In genomic region chr13:92402063-92402462, GRCm38 (mm10) we compare ENCODE assay signal across 20 mouse cellular contexts. TPM values are rescaled to one million over a fixed set of nuclear protein-coding genes. Genes with fewer than 3 reads are reported as not detected.
DNase-seq lines count a peak whose midpoint lies in the region; ATAC-seq and TF ChIP-seq lines count a peak whose summit lies in the region.
"Had no signal": no experiment of that assay in that cellular context is flagged by ENCODE, and none has a peak within 500 bp of the region (broad histone marks: within the 10 kb centered on the region; RNA-seq: fewer than 3 reads in every experiment).

No protein-coding gene starts in this region.

- H3K9ac ChIP-seq in kidney, embryonic 16.5 days (replicated peaks; ENCODE audit: low read length), result no peak overlapping the region
- no peak overlapping the region for H3K9ac ChIP-seq in hindbrain, postnatal 0 days (replicated peaks; ENCODE audit: low read length)
- H3K9ac ChIP-seq: embryonic facial prominence, embryonic 13.5 days; forebrain, embryonic 15.5 days; limb, embryonic 15.5 days; liver, embryonic 15.5 days had no signal

- H3K4me2 ChIP-seq in kidney, embryonic 16.5 days (replicated peaks; ENCODE audit: low read depth, low read length), result no peak overlapping the region
- no peak overlapping the region for H3K4me2 ChIP-seq in hindbrain, postnatal 0 days (ENCODE audit: low read depth, low read length)
- H3K4me2 ChIP-seq: embryonic facial prominence, embryonic 13.5 days; forebrain, embryonic 15.5 days; limb, embryonic 15.5 days; liver, embryonic 15.5 days had no signal

- H3K4me1 ChIP-seq in kidney, embryonic 16.5 days (ENCODE audit: insufficient read depth, low read length), result no peaks in the 10 kb centered on the region
- H3K4me1 ChIP-seq in hindbrain, postnatal 0 days (ENCODE audit: insufficient read depth, low read length), result no peaks in the 10 kb centered on the region
- H3K4me1 ChIP-seq: embryonic facial prominence, embryonic 13.5 days; forebrain, embryonic 15.5 days; limb, embryonic 15.5 days; liver, embryonic 15.5 days had no signal

- TF ChIP-seq CTCF in hindbrain, postnatal 0 days (IDR thresholded peaks at IDR 0.05; ENCODE audit: low read depth), result no peak

- H3K27ac ChIP-seq in kidney, embryonic 16.5 days (ENCODE audit: low read length), result no peak overlapping the region
- no peak overlapping the region for H3K27ac ChIP-seq in hindbrain, postnatal 0 days
- H3K27ac ChIP-seq: embryonic facial prominence, embryonic 13.5 days; forebrain, embryonic 15.5 days; limb, embryonic 15.5 days; liver, embryonic 15.5 days had no signal

- no peak; the same call in 1 of the 2 replicates for ATAC-seq in kidney, embryonic 16.5 days (ENCODE audit: low FRiP score, low TSS enrichment)
- no peak for ATAC-seq in hindbrain, postnatal 0 days
- ATAC-seq: activated CD4-positive, CD25-positive, alpha-beta regulatory T cell, adult 4 months; forebrain, embryonic 15.5 days had no signal

- H3K4me3 ChIP-seq in kidney, embryonic 16.5 days (ENCODE audit: low read length), result no peak overlapping the region
- H3K4me3 ChIP-seq in hindbrain, postnatal 0 days (ENCODE audit: low read length), result no peak overlapping the region
- H3K4me3 ChIP-seq: embryonic facial prominence, embryonic 13.5 days; forebrain, embryonic 15.5 days; limb, embryonic 15.5 days; liver, embryonic 15.5 days had no signal

- no peaks in the 10 kb centered on the region for H3K9me3 ChIP-seq in kidney, embryonic 16.5 days (ENCODE audit: low read length)
- no peaks in the 10 kb centered on the region for H3K9me3 ChIP-seq in hindbrain, postnatal 0 days (ENCODE audit: low read length)
- H3K9me3 ChIP-seq: embryonic facial prominence, embryonic 13.5 days; forebrain, embryonic 15.5 days; limb, embryonic 15.5 days; liver, embryonic 15.5 days had no signal

- H3K36me3 ChIP-seq in kidney, embryonic 16.5 days (ENCODE audit: insufficient read depth, low read length), result no peaks in the 10 kb centered on the region
- H3K36me3 ChIP-seq in hindbrain, postnatal 0 days (ENCODE audit: insufficient read depth, low read length), result no peaks in the 10 kb centered on the region
- H3K36me3 ChIP-seq: embryonic facial prominence, embryonic 13.5 days; forebrain, embryonic 15.5 days; limb, embryonic 15.5 days; liver, embryonic 15.5 days had no signal

- DNase-seq in kidney, adult 18-20 months, result peak; percentile 7
- peak; percentile 39 for DNase-seq in ZHBTc4 (ENCODE audit: low read depth, low spot score)
- DNase-seq in kidney, adult 9 months, result peak; percentile 37
- DNase-seq in kidney, postnatal 4 days, result peak; percentile 19 to 42
- DNase-seq in hindbrain, postnatal 0 days (ENCODE audit: low spot score), result no peak
- DNase-seq in layer of hippocampus, adult 9-10 months (ENCODE audit: low spot score), result no peak
- DNase-seq: adrenal gland, postnatal 10 days; cerebellum, adult 18-20 months; gastrocnemius, postnatal 36 days; layer of hippocampus, postnatal 36 days; right cerebral cortex, postnatal 25 days had no signal

- 34% methylated on average over 2 of the region's 2 CpGs for WGBS in kidney, embryonic 16.5 days
- WGBS in hindbrain, postnatal 0 days, result 55% methylated on average over 2 of the region's 2 CpGs

- no peaks in the 10 kb centered on the region for H3K27me3 ChIP-seq in kidney, embryonic 16.5 days (ENCODE audit: insufficient read depth, low read length)
- no peaks in the 10 kb centered on the region for H3K27me3 ChIP-seq in hindbrain, postnatal 0 days (ENCODE audit: insufficient read depth, low read length)
- H3K27me3 ChIP-seq: embryonic facial prominence, embryonic 13.5 days; forebrain, embryonic 15.5 days; limb, embryonic 15.5 days; liver, embryonic 15.5 days had no signal

RNA-seq across cellular contexts. Expression of gene Ankrd34b, which starts 23.6 kb away (rescaled TPM):
- 0.36 and 0.49 TPM in 2 replicates for polyA plus RNA-seq in kidney, embryonic 16.5 days (2015; fragmentation: Nextera tagmentation; extraction: Ambion mirVana)
- total RNA-seq in hindbrain, postnatal 0 days (2014; rRNA removed), result 5.9 and 9.1 TPM in 2 replicates
- 5.0 and 5.8 TPM in 2 replicates for polyA plus RNA-seq in hindbrain, postnatal 0 days (2015; fragmentation: Nextera tagmentation; extraction: Ambion mirVana)
- total RNA-seq: gastrocnemius, postnatal 36 days; heart, adult 8-10 months; megakaryocyte-erythroid progenitor cell, adult 5-6 weeks had no signal
- polyA plus RNA-seq: embryonic facial prominence, embryonic 13.5 days; spleen, adult 2 months had no signal

RNA-seq across cellular contexts. Expression of gene Msh3, which starts 47.3 kb away (rescaled TPM):
- 30.4 and 34.2 TPM in 2 replicates for polyA plus RNA-seq in kidney, embryonic 16.5 days (2015; fragmentation: Nextera tagmentation; extraction: Ambion mirVana)
- total RNA-seq in hindbrain, postnatal 0 days (2014; rRNA removed), result 14.4 and 15.0 TPM in 2 replicates
- polyA plus RNA-seq in hindbrain, postnatal 0 days (2015; fragmentation: Nextera tagmentation; extraction: Ambion mirVana), result 21.1 and 21.9 TPM in 2 replicates

RNA-seq across cellular contexts. Expression of gene Dhfr, which starts 47.5 kb away (rescaled TPM):
- polyA plus RNA-seq in kidney, embryonic 16.5 days (2015; fragmentation: Nextera tagmentation; extraction: Ambion mirVana), result 21.0 and 21.7 TPM in 2 replicates
- 4.1 and 4.3 TPM in 2 replicates for total RNA-seq in hindbrain, postnatal 0 days (2014; rRNA removed)
- polyA plus RNA-seq in hindbrain, postnatal 0 days (2015; fragmentation: Nextera tagmentation; extraction: Ambion mirVana), result 4.5 and 5.3 TPM in 2 replicates

Comparison
In these comparisons a context has a peak if more than half of its experiments do, and no peak if none do; other contexts are left out.
1. DNase-seq: peak in kidney, adult 18-20 months (single experiment), ZHBTc4 (single experiment), kidney, adult 9 months (single experiment) and kidney, postnatal 4 days (2 of 2); none in hindbrain, postnatal 0 days (single experiment) and layer of hippocampus, adult 9-10 months (single experiment).